Mouse (Mus musculus) spleen, postnatal 36 days (tissue): Measurements from ENCODE around the gene Cln6.
A peak's percentile ranks its signal among the peaks of the same experiment; 100 is the strongest.
"Not testable (repeated sequence)": the region's sequence is repeated elsewhere in the genome, so short reads cannot be mapped to it uniquely, and the experiment has no call there.

ENCODE experiments used
- DNase-seq, 2 experiments: peaks; one replicate each; pipeline ENCODE4 v3.0.0; 2022; ENCODE audit warnings: low spot score in 2 of 2, mixed read lengths in 1 of 2

Cln6 gene

DNA sequence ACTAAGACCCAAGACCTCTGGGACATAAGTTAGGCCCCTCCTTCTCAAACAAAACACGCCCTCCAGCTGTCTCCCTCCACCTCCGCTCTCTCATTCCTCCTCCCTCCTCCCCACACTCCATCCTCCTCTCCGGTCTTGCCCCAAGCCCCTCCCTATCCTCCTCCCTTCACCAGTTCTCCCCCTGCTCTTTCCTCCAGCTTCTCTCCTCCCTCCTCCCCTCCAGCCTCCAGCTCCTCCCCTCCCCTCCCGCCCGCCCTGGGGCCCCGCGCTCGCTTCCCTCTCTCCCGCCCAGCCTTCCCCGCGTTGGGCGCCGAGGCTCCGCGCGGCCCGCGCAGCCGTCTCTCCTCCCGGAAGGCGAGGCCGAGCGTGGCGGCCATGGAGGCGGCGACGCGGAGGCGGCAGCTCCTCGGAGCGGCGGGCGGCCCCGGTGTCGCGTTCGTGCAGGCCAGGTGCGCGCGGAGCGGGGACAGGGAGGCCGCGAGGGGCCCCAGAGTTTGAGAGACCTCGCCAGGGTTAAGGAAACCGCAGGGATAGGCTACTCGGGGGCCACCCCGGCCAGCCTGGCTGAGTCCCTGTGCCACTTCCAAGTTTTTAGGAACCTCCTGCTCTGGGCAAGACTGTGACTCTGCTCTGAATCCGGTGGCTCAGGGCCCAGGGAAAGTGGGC lies at the start of gene Cln6:
Gene Cln6 (plus strand): TSS at position 280 of the 666 bp plus-strand sequence.
- peak; percentile 68 to 71 for DNase-seq

DNA sequence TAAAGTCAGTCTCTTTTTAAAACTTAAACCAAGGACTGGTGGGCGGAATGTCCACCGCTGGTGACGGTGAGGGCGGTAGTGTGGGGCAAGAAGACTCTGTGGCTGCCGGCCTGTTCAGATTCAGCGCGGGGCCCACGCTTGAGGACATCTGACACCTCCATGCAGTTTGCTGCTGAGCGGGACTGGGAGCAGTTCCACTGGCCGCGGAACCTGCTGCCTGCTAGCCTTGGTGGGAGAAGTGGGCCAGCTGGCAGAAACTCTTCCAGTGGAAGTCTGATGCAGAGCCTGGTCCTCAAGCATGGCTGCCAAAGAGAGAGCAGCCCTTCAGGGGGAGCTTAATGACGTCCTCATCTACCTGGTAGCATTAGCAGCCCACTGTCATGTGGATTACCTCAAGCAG lies 48.7 kb upstream of the Cln6 start:
- no peak for DNase-seq

DNA sequence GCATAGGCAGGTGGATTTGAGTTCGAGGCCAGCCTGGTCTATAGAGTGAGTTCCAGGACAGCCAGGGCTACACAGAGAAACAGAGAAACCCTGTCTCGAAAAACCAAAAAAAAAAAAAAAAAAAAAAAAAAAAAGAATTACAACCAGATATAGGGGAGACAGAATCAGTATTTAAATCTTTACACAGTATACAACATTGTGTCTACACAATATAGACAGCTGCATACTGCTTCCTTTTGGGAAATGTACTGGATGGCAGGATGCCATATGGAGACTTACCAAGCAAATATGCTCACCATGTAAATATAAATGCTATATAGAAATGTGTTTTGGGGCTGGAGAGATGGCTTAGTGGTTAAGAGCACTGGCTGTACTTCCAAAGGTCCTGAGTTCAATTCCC lies 39.4 kb upstream of the Cln6 start:
- DNase-seq, result not testable (repeated sequence)

DNA sequence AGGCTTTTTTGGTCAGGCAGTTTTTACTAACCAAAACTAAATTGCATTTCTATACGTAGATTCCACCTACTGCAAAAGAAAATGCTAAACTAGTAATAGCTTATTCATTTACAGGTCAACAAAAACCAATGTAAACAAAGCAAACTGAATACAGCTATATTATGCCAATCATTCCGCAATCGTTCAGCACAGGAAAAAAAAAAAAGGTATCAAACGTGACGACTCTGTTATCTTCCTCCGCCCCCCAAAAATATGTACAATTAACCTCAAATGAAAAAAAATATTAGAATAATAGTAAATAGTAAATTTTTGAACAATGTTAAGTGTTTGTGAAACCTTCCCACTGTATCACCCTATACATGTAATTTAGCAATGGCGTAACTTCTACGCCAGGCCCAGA lies 28.5 kb upstream of the Cln6 start:
- no peak for DNase-seq

DNA sequence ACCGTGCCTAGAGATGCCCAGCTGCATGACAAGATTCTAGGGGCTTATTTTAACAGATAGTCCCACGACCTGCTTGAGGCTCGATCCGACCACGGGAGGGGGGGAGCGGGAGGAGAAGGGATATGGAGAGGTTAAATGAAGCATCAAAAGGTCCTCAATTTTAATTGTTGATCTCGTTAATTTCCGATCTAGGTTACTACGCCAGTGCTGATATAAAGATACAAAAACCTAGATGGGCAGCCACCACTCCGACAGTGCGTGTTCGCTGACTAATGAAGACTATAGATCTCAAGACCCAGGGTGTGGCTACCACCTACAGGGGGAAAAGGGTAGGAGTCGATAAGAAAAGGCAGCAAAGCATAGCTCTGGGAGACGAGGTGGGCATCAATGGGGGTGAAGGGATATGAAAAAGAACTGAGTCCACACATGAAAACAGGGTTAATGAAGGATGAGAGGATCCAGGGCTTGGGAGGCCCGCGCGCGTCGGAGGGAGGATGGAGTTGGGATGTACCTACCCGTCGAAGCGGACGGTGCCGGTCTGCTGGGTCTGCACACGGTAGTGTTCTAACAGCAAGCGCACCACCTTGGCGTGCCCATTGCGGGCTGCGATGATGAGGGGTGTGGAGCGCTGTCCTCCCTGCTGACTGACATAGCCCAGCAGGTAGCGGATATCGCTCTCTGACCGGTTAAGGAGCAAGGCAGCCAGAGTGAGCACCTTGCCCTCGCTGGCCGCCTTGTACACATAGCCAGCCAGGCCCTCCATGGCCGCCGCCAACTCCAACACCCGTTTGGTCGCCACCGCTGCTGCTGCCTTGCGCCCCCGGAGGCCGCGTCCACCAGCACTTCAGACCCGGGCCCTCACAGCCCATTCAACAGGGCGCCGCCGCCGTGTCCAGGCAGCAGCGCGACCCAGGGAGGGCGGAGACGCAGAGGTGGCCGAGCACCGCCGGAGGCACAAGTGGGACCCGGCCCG lies 27.8 kb upstream of the Cln6 start:
- DNase-seq, result peak; percentile 30 to 50

DNA sequence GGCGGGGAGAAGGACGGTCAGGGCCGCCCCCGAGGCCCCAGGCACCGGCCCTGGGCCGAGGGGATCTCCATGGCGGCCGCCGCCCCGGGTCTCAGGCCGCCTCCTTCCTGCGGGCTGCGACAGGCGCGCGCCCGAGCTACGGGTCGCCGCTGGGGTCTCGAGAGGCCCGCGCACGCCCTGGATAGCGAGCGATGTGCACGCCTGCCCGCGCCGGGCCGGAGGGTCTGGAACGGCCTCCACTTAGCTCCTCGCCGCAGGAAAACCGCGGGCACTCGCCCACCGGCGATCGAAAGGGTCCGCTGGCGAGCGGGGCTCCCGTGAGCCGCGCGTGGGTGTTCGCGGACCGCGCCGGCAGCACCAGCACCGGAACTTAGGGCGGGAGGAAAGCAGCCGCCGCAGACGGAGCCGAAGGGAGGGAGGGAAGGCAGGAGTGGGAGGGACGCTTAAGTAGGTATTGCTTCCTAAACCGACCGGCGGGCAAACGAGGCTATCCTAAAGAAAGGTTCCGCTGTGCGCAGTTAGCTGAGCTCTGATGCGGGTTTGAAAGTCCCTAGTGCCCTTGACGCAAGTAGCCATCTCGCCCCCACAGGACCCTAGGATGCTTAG lies 27.0 kb upstream of the Cln6 start, which contains the start of gene Fem1b:
Gene Fem1b (minus strand): TSS at position 419 of the 606 bp plus-strand sequence.
- peak; percentile 88 for DNase-seq

DNA sequence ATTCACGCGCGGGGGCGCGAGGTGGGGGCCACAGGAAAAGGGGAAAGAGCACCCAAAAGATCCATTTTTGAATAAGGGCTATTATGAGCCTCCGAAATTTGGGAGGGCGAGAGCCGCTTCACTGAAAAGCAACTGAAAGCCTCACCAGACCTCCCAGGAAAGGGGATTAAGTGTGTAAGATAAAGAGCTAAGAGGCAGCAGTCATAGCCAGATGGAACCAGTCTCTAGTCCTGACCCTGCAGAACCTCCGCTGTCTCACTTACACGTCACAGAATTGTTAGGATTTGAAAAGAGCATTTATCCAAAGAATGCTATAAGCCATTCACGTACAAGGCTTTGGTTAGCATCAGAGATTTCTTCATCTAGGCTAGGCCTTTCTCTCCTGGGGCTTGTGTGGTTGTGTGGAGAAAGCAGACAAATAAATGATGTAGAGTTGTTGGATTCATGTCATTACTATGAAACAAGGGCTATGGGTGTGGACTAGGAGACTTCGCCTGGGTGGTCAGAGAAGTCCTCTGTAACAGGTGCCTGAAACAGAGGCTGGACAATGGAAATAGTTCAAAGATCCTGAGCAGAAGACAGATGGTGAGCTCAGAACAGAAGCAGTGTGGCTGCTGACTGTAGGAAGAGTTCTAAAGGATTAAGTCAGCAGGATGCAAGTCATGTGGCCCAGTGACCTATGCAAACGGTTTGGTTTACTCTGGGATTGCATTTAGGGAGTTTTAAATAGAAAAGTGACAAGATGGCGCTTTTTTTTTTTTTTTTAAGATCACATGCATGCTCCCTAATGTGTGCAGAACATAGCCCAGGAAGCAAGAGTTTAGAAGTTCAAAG lies 26.2 kb upstream of the Cln6 start:
- DNase-seq, result no peak

DNA sequence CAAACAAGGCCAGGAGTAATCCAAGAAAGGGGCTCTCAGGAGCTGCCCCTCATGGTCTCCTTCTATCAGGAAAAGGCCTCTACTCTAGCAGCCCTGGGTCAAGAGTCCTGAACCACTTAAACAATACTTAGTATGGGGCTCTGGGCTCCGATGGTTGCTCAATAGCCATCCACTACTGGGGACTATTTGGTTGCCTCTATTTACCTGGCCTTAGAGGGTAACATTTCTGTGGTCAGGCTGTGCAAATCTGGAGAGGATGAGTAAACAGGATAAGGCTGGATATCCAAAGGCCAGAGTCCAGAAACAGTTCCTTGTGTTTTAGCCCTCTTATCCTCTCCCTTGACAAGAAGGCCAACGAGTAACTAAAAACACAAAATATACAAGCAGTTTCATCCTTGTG lies 23.8 kb upstream of the Cln6 start:
- no peak for DNase-seq

DNA sequence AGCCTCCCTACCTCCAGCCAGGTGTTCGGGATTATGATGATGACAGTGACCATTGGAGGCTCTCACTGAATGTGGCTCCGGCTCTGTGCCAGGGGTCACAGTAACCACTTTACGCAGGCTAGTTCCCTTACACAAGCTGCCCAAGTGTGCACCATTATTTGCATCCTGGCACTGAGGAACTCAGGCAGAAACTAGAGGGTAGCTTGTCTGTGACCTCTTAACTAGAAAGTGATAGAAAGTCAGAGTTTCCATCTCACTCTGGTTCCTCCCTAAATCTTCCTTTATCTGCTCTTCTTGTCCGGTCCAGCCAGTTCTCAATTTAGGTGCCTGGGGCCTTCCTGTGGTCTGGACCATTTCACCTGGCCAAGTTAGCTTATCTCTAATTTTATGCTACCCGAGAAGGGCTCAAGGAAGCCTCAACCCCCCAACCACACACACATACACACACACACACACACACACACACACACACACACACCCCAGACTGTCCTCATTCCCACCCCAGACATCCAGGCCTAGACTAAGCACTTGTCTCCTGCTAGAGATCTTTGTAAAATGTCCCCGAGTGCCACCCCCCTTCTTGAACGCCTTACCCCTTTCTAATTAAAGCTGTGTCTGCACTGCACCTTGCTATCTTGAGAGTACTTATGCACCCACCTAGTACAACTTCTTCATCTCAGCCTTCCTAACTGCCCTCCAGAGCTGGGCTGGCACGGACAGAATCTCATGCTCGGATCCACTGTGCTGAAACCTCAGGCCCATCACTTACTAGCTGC lies 22.1 kb upstream of the Cln6 start:
- peak; percentile 49 to 61 for DNase-seq

DNA sequence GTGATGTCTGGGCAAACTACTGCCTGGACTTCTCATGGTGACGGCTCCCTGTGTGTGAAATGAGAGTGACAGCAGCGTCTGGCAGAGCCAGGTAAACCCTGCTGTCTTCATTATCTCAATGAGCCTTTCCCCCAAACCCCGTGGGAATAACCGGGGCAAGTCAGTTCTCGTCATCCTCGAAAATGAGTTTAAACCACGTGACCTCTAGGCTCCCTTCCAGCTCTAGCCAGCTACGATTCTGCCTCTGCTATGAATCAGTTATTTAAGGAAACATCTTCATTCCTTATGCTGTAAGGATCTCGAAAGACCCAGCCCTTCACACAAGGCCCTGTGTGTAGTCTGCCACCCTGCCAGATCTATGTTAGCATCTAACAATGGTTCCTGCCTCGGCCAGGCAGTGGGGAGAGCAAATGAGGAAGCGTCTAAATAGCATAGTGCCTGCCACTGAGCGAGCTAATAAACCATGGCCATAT lies 21.4 kb upstream of the Cln6 start:
- DNase-seq, result peak; percentile 37 to 56

DNA sequence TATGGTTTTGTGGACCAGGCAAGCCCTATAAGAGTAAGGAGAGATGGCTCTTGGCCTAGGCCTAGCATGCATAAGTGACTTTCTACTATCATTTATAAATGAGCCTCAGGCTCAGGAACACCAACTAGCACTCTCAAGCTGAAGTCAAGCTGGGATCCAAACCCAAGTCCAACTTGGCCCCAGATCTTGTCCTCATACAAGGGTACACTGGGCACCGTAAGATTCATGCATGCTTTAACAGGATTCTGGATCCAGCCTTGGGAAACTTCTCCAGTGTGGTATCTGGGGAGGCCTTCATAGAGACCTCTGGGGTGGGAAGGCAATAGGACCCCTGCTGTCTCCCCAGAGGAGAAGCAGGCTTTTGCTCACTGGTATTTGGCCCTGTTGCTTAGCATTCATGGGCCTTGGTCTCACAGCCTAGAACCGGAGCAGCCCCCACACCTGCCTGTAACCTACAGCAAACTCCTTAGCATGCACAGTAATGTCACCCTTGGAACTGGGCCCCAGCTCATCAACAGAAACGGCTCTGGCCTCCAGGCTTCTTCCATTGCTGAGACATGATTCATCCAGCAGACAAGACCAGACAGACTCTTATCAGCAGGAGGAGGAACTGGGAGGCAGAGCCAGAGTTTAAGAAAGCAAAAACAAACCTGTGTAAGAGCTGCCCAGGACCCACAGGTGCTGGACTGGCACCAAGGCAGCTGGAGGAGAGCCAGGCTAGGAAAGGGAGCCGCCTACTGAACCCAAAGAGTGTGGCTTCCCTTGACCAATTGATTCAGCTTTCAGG lies 20.6 kb upstream of the Cln6 start:
- no peak for DNase-seq

DNA sequence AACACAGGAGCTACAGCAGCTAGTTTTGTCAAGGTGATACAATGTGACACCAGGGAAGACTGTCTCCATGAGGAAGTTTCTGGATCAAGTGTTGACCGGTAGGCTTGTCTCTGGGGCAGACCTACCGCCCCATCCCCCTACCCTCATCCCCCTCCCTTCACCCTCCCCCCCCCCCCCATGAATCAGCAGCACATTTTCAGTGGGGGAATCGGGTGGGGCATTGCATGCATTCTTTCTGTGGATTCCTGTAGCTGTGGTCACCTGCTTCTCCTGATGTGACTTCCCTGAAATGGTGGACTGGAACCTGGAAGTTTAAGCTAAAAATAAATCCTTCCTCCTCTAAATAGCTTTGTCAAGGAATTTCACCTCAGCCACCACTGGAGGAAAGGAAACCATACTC lies 19.1 kb upstream of the Cln6 start:
- DNase-seq, result no peak

DNA sequence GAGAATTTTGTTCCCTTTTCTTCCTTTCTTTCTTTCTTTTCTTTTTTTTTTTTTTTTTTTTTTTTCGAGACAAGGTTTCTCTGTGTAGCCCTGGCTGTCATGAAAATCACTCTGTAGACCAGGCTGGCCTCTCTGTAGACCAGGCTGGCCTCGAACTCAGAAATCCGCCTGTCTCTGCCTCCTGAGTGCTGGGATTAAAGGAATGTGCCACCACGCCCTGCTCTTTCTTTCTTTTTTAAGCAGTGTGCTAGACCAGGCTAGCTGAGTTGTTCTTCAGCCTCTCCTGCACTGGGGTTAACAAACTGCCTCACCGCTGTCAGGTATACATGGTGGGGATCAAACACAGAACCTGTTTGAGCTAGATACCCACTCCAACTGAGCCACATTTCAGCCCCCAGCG lies 18.7 kb upstream of the Cln6 start:
- not testable (repeated sequence) for DNase-seq

DNA sequence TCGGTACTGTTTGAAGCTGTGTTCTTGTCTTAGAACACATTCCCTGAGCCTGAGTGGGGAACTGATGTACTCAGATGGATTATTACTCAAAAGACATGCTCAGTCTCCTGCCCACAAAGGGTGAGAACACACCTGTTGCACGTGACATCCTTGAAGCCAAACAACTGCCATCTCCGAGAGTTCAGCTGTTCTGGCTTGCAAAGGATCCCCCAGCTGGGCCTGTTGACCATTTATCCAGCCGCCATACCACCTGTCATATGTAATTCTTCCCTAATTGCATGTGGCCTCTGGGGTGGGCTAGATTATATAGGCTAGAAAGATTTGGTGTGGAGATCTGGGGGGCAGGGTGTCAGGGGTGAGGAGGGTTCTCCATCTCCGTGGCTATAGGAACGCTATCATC lies 17.8 kb upstream of the Cln6 start:
- DNase-seq, result no peak

DNA sequence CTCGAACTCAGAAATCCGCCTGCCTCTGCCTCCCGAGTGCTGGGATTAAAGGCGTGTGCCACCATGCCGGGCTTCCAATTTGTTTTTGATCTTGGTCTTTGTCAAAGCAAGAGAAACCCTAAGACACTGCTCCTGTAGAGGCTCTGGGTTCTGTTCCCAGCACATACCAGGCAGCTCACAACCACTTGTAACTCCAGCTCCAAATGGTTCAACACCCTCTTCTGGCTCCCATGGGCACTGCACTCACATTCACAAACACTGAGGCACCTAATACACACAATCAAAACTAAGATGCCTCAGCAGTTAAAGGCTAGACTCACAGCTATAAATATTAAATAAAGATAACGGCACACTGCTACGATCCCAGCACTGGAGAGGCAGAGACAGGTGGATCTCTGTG lies 16.8 kb upstream of the Cln6 start:
- DNase-seq, result no peak

DNA sequence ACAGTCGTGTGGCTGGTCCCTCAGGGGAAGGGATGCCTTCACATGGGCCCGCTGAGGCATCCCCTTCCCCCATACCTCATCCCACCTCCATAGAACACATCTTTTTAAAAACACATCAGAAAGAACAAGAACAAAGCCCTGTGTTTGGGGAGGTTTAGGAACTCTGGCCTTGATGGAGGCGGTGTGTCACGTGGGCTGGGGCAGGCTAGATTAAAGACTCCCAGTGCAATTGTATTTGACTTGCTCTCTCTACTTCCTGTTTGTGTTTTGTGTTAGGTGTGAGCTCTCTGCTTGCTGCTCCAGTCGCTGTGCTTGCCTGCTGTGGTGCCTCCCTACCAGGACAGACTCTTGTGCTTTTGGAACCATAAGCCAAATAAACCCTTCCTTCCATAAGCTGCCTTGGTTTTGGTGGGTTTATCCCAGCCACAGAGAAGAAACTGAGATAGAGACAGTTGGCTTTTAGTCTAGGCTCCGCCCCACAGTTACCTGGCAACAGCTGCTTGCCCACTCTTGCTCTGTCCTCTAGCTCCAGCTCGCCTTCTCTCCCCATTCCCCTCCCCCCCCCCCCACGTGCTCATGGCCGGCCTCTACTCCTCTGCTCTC lies 12.7 kb upstream of the Cln6 start:
- DNase-seq, result no peak

DNA sequence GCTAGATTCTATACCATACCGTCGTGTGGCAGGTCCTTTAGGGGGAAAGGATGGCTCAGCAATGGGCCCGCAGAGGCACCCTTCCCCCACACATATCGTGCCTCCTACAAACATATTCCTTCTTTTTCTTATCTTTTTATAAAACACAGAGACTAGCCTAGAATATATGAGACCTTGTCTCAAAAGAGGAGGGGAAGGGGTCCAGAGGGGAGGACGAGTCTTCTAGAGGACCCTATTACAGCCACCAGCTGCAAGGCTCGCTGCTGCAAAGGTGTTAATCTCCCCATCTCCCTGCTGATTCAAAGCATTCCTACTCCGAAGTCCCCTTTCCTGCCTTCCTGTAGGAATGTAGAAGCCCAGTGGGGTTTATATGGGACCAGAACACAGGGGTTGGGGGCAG lies 12.1 kb upstream of the Cln6 start:
- no peak for DNase-seq

DNA sequence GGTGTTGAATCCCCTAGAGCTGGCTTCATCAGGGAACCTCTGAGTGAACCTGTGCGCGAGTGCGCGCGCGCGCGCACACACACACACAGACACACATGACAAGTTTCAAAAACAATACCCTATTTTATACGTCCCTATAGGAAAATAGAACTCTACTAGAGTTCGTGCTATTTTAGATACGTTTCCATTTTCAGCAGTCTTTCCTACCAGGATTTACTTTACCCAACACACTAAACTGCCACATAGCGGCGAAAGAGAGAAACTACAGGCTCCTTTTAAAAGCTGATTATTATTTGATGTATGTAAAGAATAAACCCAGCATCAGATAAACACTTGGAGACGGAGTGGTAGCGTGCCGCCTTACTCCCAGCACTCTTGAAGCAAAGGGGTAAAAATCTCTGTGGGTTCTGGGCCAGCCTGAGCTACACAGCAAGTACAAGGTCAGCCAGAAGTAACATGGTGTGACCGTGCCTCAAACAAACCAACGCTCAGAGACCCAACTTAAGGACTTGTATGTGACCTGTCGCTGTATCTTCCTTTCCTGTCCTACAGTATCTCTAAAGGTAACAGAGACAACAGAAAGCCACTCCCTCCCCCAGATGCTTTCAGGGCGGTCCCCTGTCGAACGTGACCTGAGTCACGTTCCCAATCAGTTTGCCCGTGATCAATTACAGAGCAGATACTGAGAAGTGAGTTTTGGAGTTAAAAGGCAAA lies 10.5 kb upstream of the Cln6 start:
- DNase-seq, result no peak

DNA sequence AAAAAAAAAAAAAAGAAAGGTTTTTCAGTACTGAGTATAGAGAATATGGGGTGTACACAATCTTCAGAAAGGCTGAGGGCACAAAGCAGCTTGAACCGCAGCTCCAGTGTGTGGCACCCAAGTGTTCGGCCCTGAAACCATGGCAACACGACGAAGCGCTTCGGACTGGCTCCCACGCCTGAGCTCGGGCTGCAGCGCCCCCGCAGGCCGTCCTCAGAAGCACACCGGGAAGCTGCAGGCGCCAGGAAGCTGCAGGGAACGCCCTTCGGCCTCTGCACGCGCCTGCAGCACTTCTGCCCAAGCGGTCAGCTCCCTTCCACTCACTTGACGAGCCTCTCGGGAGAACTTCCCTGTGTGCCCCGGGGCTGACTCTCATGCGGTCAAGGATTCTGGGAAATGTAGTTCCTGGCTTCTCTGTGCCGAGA lies 9.9 kb upstream of the Cln6 start:
- peak; percentile 87 to 88 for DNase-seq
